Mouse (Mus musculus): ENCODE measurements around the gene Myl12a. TPM values are rescaled to one million over a fixed set of nuclear protein-coding genes. Genes with fewer than 3 reads are reported as not detected.
"Not testable (repeated sequence)": the region's sequence is repeated elsewhere in the genome, so short reads cannot be mapped to it uniquely, and the experiment has no call there.

The Myl12a gene
- total RNA-seq, 2 experiments from 2014 or later = 301 to 553 TPM

DNA sequence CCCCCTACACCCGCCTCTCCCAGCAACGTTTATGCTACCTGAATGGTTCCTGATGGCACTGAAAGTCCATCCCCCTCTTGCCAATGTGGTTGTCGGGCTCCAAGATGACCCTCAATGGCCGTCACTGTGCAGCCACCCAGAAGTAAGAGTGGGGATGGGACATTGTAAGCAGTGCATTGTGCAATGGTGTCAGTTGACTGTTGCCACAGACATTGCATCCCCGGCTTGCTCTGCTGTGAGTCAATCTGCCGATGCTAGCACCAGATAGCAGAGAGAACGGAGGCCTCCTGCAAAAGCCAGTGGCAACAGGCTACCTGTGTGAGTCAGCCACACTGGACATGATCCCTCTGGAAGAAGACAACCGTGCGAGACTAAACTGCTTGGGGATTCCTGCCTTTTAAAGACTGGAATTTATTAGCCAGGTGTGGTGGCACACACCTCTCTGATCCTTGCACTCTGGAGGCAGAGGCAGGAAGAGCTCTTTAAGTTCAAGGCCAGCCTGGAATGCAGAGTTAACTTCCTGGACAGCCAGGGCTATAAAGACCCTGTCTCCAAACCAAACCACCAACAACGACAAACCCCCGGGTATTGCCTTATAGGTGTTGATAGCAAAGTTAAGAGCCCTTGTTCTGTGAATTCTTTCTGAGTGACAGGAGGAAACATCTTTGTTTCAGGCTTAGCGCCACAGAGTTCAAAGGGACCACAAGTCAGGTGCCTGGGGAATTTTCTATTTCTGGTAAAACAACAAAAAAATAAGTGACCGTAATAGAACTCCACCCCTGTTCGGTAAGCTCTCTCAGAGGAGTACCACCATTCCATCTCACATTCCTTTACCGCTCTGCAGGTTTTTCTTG is 16.9 kb downstream of the Myl12a start:
- H3K27ac ChIP-seq = peak overlapping the region; percentile 31; the same call in 1 of the 2 replicates
- TF ChIP-seq CTCF (IDR thresholded peaks at IDR 0.05) = no peak
- no peak for DNase-seq
- no peak overlapping the region for H3K4me3 ChIP-seq
- intact Hi-C loops (cut with DNase I) = no loop called here

DNA sequence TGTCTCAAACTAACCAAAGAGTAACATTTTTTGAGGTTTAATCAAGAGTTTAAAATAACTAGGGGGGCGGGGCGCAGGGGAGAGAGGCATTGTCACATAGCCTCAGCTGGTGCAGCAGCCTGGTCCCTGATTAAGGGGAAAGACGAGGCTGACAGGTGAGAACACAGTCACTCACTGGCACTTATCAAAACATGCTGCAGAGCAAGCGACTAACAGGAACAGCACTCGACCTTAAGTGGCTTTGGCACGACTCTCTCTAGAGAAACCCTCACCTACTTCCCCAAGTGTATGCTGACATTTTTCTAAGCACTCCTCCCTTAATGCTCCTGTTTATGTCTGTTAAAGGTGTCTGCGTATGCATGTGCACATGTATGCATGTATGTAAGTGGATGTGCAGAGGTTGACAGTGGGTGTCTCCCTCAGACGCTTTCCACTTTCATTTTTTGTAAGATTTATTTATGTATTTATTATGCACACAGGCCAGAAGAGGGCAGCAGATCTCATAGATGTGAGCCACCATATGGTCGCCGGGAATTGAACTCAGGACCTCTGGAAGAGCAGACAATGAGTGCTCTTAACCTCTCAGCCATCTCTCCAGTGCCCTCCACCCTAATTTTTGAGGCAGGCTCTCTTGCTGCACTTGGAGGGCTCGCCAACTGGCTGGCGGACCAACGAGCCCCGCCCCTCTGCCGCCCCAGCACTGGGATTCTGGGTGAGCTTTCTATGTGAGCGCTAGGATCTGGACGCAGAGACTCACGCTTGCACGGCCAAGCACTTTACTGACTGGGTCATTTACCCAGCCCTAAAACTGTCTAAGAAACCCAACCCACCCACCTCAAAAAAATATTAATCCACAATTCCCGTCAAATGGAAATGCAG is 23.1 kb downstream of the Myl12a start:
- DNase-seq = no peak
- intact Hi-C loops (cut with DNase I) = loop anchor here (5.0 kb wide), 1 partner anchor 218 kb away; no protein-coding TSS in a partner anchor
- Histone ChIP-seq H3K27ac (no peak overlapping the region), H3K4me3 (no peak overlapping the region)
- TF ChIP-seq CTCF (IDR thresholded peaks at IDR 0.05) = peak; percentile 53

DNA sequence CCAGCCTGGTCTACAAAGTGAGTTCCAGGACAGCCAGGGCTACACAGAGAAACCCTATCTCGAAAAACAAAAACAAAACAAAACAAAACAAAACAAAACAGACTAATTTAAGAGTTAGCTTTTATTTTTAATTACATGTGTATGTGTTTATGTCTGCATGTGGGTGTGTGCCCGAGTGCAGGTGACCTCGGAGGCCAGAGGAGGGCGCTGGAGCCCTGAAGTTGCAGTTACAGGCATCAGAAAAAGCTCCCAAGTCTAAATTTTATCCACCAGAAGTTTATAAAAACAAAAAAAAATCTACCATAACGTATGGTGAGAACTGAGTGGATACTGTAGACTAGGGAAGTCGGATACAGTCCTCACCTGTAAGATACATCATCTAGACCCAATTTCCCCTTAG is 24.9 kb downstream of the Myl12a start:
- Histone ChIP-seq H3K4me3 (no peak overlapping the region), H3K27ac (no peak overlapping the region)
- no peak for DNase-seq
- intact Hi-C loops (cut with DNase I) = loop anchor here (5.0 kb wide), 1 partner anchor 220 kb away; no protein-coding TSS in a partner anchor
- TF ChIP-seq CTCF (IDR thresholded peaks at IDR 0.05) = peak; percentile 48

DNA sequence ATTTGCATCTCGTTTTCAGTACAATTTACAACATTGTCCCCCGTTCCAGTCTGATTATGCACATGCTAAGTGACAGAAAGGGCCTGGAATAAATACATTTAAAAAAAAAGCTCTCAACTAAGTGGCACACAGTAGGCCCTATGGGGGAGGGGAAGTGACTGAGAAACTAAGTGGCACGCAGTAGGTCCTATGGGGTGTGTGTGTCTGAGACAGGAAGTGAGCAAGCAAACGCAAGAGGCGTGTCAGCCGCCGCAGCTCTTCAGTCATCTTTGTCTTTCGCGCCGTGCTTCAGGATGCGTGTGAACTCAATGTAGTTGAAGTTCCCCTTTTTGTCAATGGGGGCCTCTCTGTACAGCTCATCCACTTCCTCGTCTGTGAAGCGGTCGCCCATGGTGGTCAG is 28.6 kb downstream of the Myl12a start:
- H3K27ac ChIP-seq; DNase-seq; intact Hi-C loops (cut with DNase I); H3K4me3 ChIP-seq: not testable (repeated sequence)

DNA sequence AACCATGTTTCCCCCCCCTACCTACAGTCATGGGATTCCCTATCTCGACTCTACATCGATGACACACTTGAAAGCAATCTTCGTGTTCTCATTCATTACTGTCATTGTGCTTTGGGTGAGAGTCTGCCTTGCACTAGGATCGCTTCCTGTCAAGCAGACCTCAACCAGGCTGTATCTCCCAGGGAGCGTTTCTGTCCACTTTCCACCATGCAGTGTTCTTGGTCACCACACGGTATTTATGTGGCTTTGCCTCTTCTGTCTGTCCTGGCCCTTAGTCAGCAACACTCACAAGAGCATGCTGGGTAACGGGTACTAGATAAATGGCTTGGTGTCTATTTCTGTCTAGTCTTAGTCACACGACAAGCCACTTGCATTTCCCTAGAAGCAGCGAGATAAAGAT is 29.3 kb downstream of the Myl12a start:
- intact Hi-C loops (cut with DNase I) = no loop called here

DNA sequence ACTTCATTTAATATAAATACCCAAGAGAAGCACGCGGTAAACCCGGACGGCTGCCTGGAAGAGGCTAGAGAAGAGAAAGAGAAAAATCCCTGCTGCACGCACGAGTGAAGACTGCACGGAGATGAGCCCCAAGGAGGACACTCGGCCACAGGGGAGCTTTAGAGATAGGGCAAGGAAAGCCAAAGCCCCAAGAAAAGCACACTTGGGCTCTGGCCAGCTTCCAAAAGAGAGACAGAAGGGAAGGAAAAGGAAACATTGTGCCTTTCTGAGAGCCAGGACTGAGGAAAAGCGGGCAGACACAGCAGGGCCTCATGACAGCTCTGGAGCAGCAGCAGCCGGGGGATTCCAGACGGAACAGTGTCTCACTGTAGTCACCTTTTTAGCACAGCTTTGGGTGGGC is 31.5 kb downstream of the Myl12a start:
- intact Hi-C loops (cut with DNase I) = no loop called here
- Histone ChIP-seq H3K4me3 (no peak overlapping the region), H3K27ac (no peak overlapping the region)
- TF ChIP-seq CTCF (IDR thresholded peaks at IDR 0.05) = no peak
- DNase-seq = no peak

More for the DNA sequence above, 29.3 kb downstream of the Myl12a start:
- H3K4me3 ChIP-seq = no peak overlapping the region
- H3K27ac ChIP-seq = no peak overlapping the region
- DNase-seq = no peak
- no peak for TF ChIP-seq CTCF (IDR thresholded peaks at IDR 0.05)

DNA sequence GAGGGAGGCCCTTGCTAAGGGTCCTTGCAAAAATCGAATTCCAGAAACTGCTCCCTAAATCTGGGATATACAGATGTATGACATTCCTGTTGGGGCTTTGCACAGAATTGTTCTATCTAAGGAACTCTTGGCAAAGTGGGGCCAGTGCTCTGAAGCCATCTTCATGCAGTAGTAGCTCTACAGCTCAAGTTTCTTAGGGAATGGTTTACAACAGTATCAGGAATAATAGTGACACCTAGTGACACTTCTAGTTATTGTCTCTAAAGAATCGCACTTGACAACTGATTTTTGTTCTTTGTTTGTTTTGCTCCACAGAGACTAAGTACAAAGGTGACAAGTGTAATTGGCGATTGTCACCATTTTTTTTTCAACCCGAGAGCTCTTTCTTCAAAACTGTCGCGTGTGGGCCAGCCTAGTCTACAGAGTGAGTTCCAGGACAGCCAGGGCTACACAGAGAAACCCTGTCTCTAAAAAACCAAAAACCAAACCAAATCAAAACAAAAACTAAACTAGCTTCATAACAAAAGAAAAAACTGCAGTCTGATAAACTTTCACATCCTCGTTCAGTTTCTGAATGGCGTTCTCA is 34.0 kb downstream of the Myl12a start:
- Histone ChIP-seq H3K27ac (0 out of 2 replicates have a peak overlapping the region, but pooled peaks have one; percentile 38), H3K4me3 (no peak overlapping the region)
- intact Hi-C loops (cut with DNase I) = loop anchor here (1.0 to 10.0 kb wide), 4 partner anchors 120 to 444 kb away; no protein-coding TSS in a partner anchor
- DNase-seq = no peak
- peak; percentile 71 for TF ChIP-seq CTCF (IDR thresholded peaks at IDR 0.05)

DNA sequence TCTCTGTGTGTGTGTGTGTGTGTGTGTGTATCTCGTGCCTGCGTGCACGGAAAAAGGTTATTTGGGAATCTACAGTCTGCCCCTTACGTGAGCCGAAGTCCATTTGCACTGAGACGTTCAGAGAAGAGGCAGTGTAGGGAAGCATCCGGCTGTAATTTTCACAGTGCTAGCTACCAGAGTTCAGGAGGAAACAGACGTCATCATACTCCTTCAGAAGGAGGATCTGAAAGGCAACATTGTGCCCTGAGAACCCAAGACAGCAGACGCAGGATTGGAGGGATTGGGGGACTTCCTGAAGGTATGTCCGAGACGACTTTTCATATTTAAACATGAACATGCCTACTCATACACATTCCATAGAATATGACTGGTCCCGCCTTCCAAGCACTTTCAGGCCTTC is 35.0 kb downstream of the Myl12a start:
- intact Hi-C loops (cut with DNase I) = loop anchor here (1.0 to 10.0 kb wide), 3 partner anchors 119 to 443 kb away; no protein-coding TSS in a partner anchor
- no peak overlapping the region for H3K27ac ChIP-seq
- no peak for TF ChIP-seq CTCF (IDR thresholded peaks at IDR 0.05)
- no peak overlapping the region for H3K4me3 ChIP-seq
- no peak for DNase-seq

DNA sequence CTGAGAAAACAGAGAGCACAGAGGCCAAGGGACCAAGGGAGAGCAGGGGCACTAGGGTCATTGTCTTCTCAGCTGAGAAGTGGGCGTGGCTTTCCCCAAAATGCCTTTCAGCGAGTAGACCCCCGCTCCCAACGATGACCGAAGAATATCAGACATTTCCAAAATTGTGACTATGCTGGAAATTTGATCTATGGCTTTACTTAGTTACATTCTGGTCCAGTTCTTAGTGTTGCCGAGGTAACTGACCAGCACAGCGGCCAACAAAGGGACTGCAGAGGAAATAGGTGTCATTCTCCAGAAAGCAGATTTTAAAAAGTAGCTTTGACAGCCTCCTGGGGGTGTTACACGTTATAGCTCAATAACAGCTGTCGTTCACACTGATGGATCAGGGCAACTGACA is 35.5 kb downstream of the Myl12a start:
- intact Hi-C loops (cut with DNase I) = loop anchor here (10.0 kb wide), 1 partner anchor 442 kb away; no protein-coding TSS in a partner anchor
- TF ChIP-seq CTCF (IDR thresholded peaks at IDR 0.05) = no peak
- Histone ChIP-seq H3K27ac (no peak overlapping the region), H3K4me3 (no peak overlapping the region)
- no peak for DNase-seq

DNA sequence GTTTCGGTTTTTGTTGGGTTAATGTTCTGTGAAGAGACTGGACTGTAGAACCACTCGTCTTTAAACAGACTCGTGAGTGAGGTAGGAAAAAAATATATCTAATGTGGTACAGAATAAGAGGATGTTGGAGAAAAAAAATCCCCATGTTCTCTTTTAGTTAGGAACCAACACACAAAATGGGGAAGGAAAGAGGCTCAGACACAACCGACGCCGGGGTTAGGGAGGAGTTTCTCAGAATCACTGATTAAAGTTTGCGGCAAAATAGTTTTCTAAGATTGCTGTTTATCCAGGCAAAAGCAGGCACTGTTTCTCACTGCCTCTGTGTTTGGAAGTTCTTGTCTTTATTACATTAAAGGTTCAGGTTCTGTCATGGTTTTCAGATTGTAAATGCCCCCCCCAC is 36.6 kb downstream of the Myl12a start:
- intact Hi-C loops (cut with DNase I) = loop anchor here (10.0 kb wide), 1 partner anchor 441 kb away; no protein-coding TSS in a partner anchor
- TF ChIP-seq CTCF (IDR thresholded peaks at IDR 0.05) = no peak
- Histone ChIP-seq H3K4me3 (no peak overlapping the region), H3K27ac (no peak overlapping the region)
- DNase-seq = no peak

DNA sequence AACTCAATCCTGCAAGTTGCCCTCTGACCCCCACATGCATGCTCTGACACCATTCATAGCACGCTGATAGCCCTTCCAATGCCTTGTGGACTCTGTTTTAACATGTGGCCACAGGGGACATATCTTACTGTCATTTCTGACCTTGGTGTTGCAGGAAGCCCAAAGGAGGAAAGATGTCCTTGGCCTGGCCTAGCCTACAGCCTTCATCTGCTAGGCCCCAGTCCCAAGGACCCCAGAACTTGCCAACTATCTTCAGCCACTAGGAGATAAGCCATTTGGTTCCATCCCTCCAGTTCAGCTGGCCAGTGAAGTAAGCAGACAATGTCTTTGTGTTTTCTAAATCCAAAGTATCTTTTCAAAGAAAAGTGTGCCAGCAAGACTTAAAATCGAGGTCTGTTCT is 37.4 kb downstream of the Myl12a start:
- no peak overlapping the region for H3K4me3 ChIP-seq
- no peak overlapping the region for H3K27ac ChIP-seq
- TF ChIP-seq CTCF (IDR thresholded peaks at IDR 0.05) = no peak
- DNase-seq = no peak
- intact Hi-C loops (cut with DNase I) = loop anchor here (10.0 kb wide), 1 partner anchor 440 kb away; no protein-coding TSS in a partner anchor

DNA sequence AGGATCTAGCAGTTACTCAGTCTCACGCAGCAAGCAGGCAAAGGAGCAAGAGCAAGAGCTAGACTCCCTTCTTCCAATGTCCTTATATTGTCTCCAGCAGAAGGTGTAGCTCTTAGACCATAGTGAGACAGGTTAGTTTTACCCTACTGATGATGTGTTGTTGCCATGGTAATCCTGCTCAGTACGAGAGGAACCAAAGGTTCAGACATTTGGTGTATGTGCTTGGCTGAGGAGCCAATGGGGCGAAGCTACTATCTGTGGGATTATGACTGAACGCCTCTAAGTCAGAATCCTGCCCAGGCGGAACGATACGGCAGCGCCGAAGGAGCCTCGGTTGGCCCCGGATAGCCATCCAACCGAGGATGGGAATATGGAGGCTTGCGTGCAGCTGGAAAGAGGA is 39.1 kb downstream of the Myl12a start:
- intact Hi-C loops (cut with DNase I) = loop anchor here (10.0 kb wide), 1 partner anchor 439 kb away; no protein-coding TSS in a partner anchor
- not testable (repeated sequence) for H3K27ac ChIP-seq, H3K4me3 ChIP-seq
- peak; percentile 87 for DNase-seq

Data from gastrocnemius, adult 2 months (tissue).